Mouse (Mus musculus) brown adipose tissue, adult 24 weeks (tissue): Measurements from ENCODE around the gene Reps1. TPM values are rescaled to one million over a fixed set of nuclear protein-coding genes. Genes with fewer than 3 reads are reported as not detected.
A peak's percentile ranks its signal among the peaks of the same experiment; 100 is the strongest.

Experiments used
- H3K27ac ChIP-seq: fragments of 200-500 bp; replicated peaks from 2 replicates; pipeline ENCODE4 v1.5.1; 2012; ENCODE audit warnings: low read depth, mild to moderate bottlenecking, low read length
- H3K4me1 ChIP-seq: fragments of 200-500 bp; 2 replicates; pipeline ENCODE4 v1.6.1; 2012; ENCODE audit warnings: low read length, mixed read lengths; ENCODE audit not compliant: control insufficient read depth, insufficient read depth, insufficient read length
- H3K4me3 ChIP-seq: fragments of 200-500 bp; 2 replicates; pipeline ENCODE4 v1.5.1; 2012; ENCODE audit warnings: low read depth, mild to moderate bottlenecking, low read length, moderate library complexity; ENCODE audit not compliant: insufficient read depth
- polyA plus RNA-seq: library from polyadenylated mRNA; stranded (reverse); fragments of >200 nt; gene quantifications from 2 replicates; pipeline ENCODE4 v1.2.4, GENCODE M21; 2012; ENCODE audit not compliant: missing spikeins, insufficient read depth, insufficient read length

Gene Reps1
- 8.5 and 13.6 TPM in 2 replicates for polyA plus RNA-seq

DNA sequence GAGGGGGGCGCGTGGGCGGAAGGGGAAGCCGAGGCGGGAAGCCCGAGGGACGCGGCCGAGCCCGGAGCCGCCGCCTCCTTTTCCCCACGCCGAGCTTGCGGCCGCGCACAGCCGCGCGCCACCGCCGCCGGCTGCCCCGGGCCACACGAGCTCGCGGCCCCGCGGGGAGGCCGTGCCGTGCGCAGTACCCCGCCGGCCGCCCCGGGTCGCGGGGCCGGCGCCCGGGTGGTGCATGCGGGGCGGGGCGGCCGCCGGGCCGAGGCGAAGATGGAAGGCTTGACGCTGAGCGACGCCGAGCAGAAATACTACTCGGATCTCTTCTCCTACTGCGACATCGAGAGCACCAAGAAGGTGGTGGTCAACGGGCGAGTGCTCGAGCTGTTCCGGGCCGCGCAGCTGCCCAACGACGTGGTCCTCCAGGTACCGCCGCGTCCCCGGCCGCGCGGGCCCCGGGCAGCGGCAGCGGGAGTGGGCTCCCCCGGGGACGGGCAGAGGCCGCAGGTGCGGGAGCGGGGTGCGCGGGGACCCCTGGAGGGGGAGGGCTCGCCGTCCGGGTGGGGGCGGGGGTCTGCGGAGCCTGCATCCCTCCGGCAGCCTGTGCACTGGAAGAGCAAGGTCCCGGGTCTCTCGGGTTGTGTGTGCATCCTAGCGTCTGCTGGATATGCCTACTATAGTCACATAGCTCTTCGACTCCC lies at the start of gene Reps1:
Gene Reps1 (plus strand): TSS at position 166 of the 695 bp plus-strand sequence.
- Histone ChIP-seq H3K4me3 (peak within 1 kb of the TSS; percentile 100), H3K4me1 (peaks cover 4% of the 10 kb centered on the region), H3K27ac (peak within 1 kb of the TSS; percentile 47)

DNA sequence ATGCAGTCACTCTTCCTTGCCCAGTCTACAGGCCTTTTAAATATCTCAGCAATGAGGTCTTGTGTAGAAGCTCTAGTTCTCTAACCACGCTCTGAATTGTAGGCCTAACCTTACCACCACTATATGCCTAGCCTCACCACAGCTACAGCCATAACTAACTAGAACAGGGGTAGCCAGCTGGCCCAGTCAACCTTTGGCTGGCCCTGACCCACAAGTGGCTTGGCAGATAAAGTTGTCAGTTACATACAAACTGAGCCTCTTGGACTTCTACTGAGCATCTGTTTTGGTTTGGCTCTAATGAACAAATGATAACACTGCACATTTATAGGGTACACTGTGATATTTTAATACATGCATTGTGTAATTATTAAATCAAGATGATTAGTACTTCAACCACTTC lies 48.9 kb upstream of the Reps1 start:
- no peaks in the 10 kb centered on the region for H3K4me1 ChIP-seq
- no peak overlapping the region for H3K27ac ChIP-seq
- no peak overlapping the region for H3K4me3 ChIP-seq

GRCm38 (mm10) chr10:18007243-18007642 lies 48.4 kb upstream of the Reps1 start:
- Histone ChIP-seq H3K27ac (no peak overlapping the region), H3K4me3 (no peak overlapping the region), H3K4me1 (no peaks in the 10 kb centered on the region)

GRCm38 (mm10) chr10:18008118-18008517 lies 47.5 kb upstream of the Reps1 start:
- no peak overlapping the region for H3K4me3 ChIP-seq
- H3K4me1 ChIP-seq, result no peaks in the 10 kb centered on the region
- H3K27ac ChIP-seq, result no peak overlapping the region

DNA sequence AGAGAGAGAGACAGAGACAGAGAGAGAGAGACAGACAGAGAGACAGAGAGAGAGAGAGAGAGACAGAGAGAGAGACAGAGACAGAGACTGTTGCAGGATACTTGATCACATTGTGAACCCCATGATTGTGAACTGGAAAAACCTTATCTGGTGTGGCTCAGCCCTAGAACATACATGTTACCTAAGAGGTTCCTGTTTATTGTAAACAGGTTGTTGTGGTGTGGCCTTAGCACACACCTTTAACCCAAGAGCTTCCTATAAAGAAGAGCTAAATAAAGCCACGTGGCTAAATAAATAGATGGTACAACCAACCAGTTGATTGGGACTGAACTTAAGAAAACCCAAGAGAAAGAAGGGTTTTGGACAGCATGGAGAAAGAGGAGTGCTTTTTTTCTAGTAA lies 45.9 kb upstream of the Reps1 start:
- Histone ChIP-seq H3K4me1 (no peaks in the 10 kb centered on the region), H3K4me3 (no peak overlapping the region), H3K27ac (no peak overlapping the region)

DNA sequence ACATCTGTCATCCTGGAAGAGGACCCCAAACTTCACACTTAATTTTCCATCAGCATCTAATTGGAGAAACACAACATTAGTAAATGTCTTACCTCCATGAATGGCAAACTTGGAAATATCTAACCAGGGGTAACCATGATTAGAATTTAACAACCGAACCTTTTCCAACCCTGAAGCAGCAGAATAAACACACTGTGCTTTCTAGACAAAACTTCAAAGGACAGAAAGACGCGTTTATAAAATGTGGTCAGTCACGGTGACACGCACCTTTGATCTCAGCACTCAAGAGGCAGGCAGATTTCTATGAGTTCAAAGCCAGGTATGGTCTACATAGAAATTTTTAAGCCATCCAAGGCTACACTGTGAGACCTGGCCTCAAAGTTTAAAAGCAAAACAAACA lies 43.9 kb upstream of the Reps1 start:
- Histone ChIP-seq H3K4me3 (no peak overlapping the region), H3K27ac (no peak overlapping the region), H3K4me1 (no peaks in the 10 kb centered on the region)

DNA sequence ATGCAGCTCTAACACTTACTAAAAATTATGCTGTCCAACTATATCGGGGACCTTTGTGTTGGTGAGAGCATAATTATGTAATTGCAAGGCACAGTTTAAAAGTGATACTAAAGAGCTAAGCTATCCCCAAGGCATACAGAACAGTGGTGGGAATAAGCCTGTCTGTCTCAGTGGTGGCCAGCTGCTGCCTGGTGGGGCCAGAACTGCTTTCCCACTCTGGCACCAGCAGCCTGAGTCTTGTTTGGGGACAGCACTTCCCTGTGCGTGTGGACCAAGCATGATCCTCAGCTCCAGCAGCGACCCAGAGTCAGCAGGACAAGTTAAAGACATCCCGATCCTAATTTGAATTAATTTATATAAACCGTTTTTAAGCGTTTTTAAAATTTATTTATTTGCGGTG lies 35.2 kb upstream of the Reps1 start:
- Histone ChIP-seq H3K27ac (no peak overlapping the region), H3K4me1 (0 out of 2 replicates have a peak, but pooled peaks cover 2% of the 10 kb centered on the region), H3K4me3 (no peak overlapping the region)

DNA sequence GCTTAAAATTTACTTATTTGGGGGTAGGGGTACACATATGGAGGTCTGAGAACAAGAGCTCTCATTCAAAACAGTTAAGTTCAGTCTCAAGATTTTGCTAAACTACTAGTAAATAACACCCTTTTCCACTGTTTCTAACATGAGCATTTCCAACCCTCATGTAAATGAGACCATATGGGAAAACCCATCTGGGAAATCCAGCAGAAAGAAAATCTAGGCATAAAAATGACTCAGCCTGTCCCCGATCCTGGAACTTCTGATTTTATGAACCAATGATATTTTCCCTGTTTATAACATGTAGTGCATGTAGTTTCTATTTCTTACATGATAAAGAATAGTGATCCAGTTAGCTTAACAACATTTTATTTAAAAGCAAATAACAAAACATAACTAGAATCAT lies 34.8 kb upstream of the Reps1 start:
- no peak overlapping the region for H3K27ac ChIP-seq
- H3K4me1 ChIP-seq, result 0 out of 2 replicates have a peak, but pooled peaks cover 2% of the 10 kb centered on the region
- no peak overlapping the region for H3K4me3 ChIP-seq

GRCm38 (mm10) chr10:18021576-18022311 lies 33.9 kb upstream of the Reps1 start:
- H3K27ac ChIP-seq, result no peak overlapping the region

DNA sequence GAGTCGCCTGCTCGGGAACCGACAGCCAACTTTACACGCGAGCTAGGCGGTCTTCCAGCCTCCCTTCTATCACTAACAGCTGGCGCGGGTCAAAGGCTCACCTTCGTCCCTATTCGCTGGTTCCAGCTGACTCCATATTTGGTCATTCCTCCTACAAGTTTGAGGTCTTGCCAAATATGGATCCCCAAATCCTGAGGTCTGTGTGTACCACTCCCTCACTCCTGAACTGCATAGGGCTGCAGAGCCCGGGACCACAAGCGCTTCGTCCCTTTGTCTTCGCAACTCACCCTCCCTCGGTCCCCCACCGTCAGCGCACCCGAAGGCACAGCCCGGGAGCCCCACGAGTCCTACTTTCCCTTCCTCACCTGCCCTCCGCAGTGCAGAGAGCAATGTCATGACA lies 33.3 kb upstream of the Reps1 start:
- 0 out of 2 replicates have a peak, but pooled peaks cover 2% of the 10 kb centered on the region for H3K4me1 ChIP-seq
- H3K4me3 ChIP-seq, result peak overlapping the region; percentile 93
- peak overlapping the region; percentile 51 for H3K27ac ChIP-seq

More at GRCm38 (mm10) chr10:18021576-18022311, 33.9 kb upstream of the Reps1 start:
- 0 out of 2 replicates have a peak, but pooled peaks cover 2% of the 10 kb centered on the region for H3K4me1 ChIP-seq
- H3K4me3 ChIP-seq, result peak overlapping the region; percentile 93

GRCm38 (mm10) chr10:18022741-18023347 lies 32.8 kb upstream of the Reps1 start, which contains the start of gene Abracl:
Gene Abracl, minus strand, starts transcription at chr10:18023288.
- peak within 1 kb of the TSS; percentile 93 for H3K4me3 ChIP-seq
- 0 out of 2 replicates have a peak, but pooled peaks cover 2% of the 10 kb centered on the region for H3K4me1 ChIP-seq
- H3K27ac ChIP-seq, result peak within 1 kb of the TSS; percentile 82

DNA sequence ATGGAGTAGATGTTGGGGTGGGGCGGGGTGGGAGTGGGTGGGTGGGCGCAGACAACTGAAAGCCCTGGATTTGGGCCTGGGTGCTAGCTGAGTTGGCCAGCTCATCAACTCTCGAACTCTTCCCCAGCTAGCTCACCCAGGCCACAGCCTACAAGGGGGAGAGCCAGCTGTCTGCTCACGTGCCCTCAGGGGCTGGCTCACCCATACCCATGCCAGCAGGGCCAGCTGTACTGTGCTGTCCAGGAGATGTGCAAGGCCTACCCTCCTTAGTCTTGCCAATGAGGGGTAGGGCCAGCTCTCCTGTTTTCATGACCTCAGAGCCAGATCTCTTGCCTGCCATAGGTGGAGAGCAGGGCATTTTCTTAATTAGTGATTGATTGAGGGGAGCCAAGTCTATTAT lies 21.3 kb upstream of the Reps1 start:
- no peak overlapping the region for H3K4me3 ChIP-seq
- no peaks in the 10 kb centered on the region for H3K4me1 ChIP-seq
- H3K27ac ChIP-seq, result no peak overlapping the region

DNA sequence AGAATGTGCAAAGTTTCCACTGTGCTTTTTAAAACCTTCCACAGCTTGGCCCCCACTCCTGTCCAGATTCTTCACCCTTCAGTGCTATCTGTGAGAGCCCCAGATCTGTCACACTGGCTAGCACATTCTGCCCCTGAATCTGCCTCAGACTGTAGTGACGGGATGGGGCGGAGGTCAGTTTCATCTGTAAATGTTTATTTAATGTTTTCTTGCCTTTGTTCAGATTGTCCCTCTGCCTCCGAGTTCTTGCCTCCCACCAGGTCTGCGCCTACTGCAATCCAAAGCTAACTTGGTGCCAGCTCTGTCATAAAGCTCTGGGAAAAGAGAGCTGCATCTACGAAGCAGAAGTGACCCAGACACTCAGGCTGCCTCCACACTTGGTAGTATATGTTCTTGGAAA lies 18.8 kb upstream of the Reps1 start:
- Histone ChIP-seq H3K4me1 (no peaks in the 10 kb centered on the region), H3K27ac (no peak overlapping the region), H3K4me3 (no peak overlapping the region)

GRCm38 (mm10) chr10:18046380-18046779 lies 9.3 kb upstream of the Reps1 start:
- Histone ChIP-seq H3K27ac (no peak overlapping the region), H3K4me3 (no peak overlapping the region), H3K4me1 (no peaks in the 10 kb centered on the region)

DNA sequence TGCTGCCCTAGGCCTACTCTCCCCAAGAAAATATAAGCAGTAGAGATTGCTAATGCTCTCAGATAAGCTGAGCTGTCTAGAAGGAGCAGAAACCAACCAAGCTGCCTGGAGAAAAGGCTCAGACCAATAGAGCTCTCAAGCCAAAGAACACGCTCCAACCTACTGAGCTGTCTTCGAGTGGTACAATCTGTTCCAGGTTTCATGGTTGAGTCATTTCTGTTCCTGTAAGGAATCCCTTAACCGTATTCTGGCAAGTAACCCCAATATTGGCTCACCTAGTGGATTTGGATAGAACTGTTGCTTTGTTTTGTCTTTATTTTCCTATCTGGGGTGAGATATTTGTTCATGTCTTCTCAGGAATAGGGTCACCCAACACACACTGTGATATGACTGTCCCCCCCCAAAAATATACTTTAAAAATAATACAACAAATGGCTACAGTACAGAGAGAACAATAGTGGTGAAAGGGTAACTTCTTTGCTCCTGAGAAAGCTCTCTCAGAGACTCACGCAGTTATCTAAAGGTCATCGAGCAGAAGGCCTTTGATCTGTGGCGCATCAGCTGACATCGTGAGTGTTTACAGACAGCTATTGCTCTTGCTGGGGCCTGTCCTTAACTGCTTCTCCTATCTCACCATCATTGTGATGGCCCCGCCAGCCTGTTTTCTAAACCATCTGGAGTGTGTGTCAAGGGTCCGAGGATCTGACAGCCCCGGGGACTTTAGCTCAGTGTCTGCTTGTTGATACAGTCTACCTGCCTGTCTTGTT lies 8.1 kb upstream of the Reps1 start:
- no peak overlapping the region for H3K27ac ChIP-seq
- H3K4me3 ChIP-seq, result no peak overlapping the region
- no peaks in the 10 kb centered on the region for H3K4me1 ChIP-seq
